Mouse (Mus musculus): Measurements from ENCODE around the gene Cog8. TPM values are rescaled to one million over a fixed set of nuclear protein-coding genes. Genes with fewer than 3 reads are reported as not detected.
"Not testable (repeated sequence)": the region's sequence is repeated elsewhere in the genome, so short reads cannot be mapped to it uniquely, and the experiment has no call there.

Cog8 gene
- polyA plus RNA-seq, 1 experiment: 20.0 TPM

DNA sequence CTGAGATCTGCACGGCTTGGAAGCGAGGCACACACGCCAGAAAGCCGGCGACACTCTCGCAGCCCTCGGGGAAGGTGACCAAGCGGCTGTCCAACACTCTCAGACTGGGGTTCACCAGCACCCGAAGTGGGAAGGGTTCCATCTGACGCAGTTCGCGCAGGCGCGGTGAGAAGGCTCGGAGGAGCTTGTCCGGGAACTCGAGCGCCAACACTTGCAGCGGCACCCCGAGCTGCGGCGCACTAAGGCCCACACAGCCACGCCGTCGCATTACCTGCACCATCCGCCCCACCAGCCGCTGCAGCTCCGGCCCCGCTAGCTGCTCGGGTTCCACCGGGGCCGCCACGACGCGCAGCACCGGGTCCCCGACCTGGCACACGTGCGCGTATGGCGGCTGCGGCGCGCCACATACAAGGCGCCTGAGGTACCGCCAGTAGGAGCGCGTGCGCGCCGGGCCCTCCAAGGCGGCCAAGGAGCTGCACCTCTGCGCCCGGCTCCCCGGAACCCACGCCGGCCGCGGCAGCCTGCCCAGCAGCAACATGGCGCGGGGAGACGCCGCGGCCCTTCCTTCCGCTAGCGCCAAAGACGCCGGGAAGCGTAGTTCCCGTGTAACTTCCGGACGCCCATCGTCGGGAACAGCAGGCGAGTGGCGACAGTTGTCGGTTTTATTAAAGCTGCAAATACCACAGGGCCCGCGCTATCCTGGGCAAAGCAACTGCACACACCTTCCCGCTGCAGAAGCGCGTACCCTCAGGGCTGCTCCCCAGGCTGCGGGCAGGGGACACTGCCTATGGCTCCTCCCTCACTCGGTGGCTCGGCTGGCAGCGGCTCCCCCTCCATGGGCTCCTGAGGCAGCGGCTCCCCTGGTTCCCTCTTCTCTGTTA lies 8.2 kb downstream of the Cog8 start, which contains the start of gene Pdf:
Gene Pdf (minus strand): TSS at position 554 of the 881 bp plus-strand sequence.
- Histone ChIP-seq H3K4me1 (ENCODE audit: control insufficient read depth, insufficient read depth, low read length) (no peaks in the 10 kb centered on the region), H3K36me3 (ENCODE audit: control insufficient read depth, insufficient read depth, low read length, poor library complexity, severe bottlenecking) (peaks cover 62% of the 10 kb centered on the region), H3K27ac (ENCODE audit: insufficient read depth, low read length) (peak within 1 kb of the TSS; percentile 86), H3K9ac (ENCODE audit: low read depth, poor library complexity, severe bottlenecking) (peak within 1 kb of the TSS; percentile 89), H3K4me3 (ENCODE audit: low read depth, low read length) (peak within 1 kb of the TSS; percentile 88), H3K9me3 (replicated peaks; ENCODE audit: control insufficient read depth, insufficient read depth, low read length, poor library complexity, severe bottlenecking) (no peaks in the 10 kb centered on the region), H3K27me3 (ENCODE audit: control insufficient read depth, insufficient read depth, low read length, poor library complexity, severe bottlenecking) (no peaks in the 10 kb centered on the region)
- TF ChIP-seq POLR2A (IDR thresholded peaks at IDR 0.05; ENCODE audit: insufficient read depth, low read length) (no peak), CTCF (IDR thresholded peaks at IDR 0.05; ENCODE audit: low read depth, low read length) (no peak), EP300 (IDR thresholded peaks at IDR 0.05; ENCODE audit: insufficient read depth, low read depth, low read length) (no peak)

DNA sequence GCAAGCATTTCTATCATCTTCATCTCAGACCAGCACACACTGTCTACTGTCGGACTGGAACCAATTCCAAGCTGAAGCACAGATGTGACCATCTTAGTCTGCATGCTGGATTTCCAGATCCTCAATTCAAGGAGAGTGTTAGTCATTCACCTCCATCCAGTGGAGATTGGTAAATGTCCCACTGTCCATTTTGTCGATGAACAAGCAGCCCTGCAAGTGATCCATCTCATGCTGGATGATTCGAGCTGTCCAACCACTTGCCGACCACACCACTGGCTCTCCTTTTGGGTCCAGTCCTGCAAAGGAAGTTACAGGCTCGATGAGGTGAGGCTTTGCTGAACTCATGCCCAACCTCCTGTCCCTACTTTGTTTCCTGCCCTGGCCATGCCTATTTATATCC lies 9.5 kb downstream of the Cog8 start:
- H3K4me3 ChIP-seq (ENCODE audit: low read depth, low read length): no peak overlapping the region
- no peak overlapping the region; the same call in 1 of the 2 replicates for H3K9ac ChIP-seq (ENCODE audit: low read depth, poor library complexity, severe bottlenecking)
- no peaks in the 10 kb centered on the region for H3K27me3 ChIP-seq (ENCODE audit: control insufficient read depth, insufficient read depth, low read length, poor library complexity, severe bottlenecking)
- no peak overlapping the region for H3K27ac ChIP-seq (ENCODE audit: insufficient read depth, low read length)
- peaks cover 51% of the 10 kb centered on the region for H3K36me3 ChIP-seq (ENCODE audit: control insufficient read depth, insufficient read depth, low read length, poor library complexity, severe bottlenecking)
- TF ChIP-seq POLR2A (IDR thresholded peaks at IDR 0.05; ENCODE audit: insufficient read depth, low read length) (no peak), CTCF (IDR thresholded peaks at IDR 0.05; ENCODE audit: low read depth, low read length) (no peak), EP300 (IDR thresholded peaks at IDR 0.05; ENCODE audit: insufficient read depth, low read depth, low read length) (no peak)
- no peaks in the 10 kb centered on the region for H3K9me3 ChIP-seq (replicated peaks; ENCODE audit: control insufficient read depth, insufficient read depth, low read length, poor library complexity, severe bottlenecking)
- H3K4me1 ChIP-seq (ENCODE audit: control insufficient read depth, insufficient read depth, low read length): no peaks in the 10 kb centered on the region

DNA sequence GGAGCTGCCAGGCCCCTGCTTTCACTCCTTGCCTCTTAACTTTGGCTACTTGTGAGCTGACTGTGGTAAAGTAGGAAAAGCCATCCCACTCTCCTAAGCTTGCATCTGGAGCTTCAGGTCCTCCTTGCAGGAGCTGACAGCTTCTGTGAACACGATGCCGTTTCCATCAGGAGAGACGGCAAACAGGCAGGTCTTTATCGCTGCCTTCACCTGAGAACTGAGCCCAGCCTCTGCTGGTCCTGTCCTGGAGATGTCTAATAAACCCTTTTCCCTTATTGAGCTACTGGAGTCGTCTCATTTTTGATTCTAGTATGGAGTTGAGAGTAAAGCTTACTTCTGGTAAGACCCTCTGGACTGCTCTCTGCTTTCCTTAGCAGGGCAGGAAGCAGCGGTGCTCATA lies 11.0 kb downstream of the Cog8 start:
- no peaks in the 10 kb centered on the region for H3K9me3 ChIP-seq (replicated peaks; ENCODE audit: control insufficient read depth, insufficient read depth, low read length, poor library complexity, severe bottlenecking)
- no peaks in the 10 kb centered on the region for H3K4me1 ChIP-seq (ENCODE audit: control insufficient read depth, insufficient read depth, low read length)
- peaks cover 44% of the 10 kb centered on the region for H3K36me3 ChIP-seq (ENCODE audit: control insufficient read depth, insufficient read depth, low read length, poor library complexity, severe bottlenecking)
- no peak for TF ChIP-seq POLR2A (IDR thresholded peaks at IDR 0.05; ENCODE audit: insufficient read depth, low read length)
- TF ChIP-seq CTCF (IDR thresholded peaks at IDR 0.05; ENCODE audit: low read depth, low read length): no peak
- no peak for TF ChIP-seq EP300 (IDR thresholded peaks at IDR 0.05; ENCODE audit: insufficient read depth, low read depth, low read length)
- H3K4me3 ChIP-seq (ENCODE audit: low read depth, low read length): no peak overlapping the region
- H3K27me3 ChIP-seq (ENCODE audit: control insufficient read depth, insufficient read depth, low read length, poor library complexity, severe bottlenecking): no peaks in the 10 kb centered on the region
- no peak overlapping the region for H3K9ac ChIP-seq (ENCODE audit: low read depth, poor library complexity, severe bottlenecking)
- no peak overlapping the region for H3K27ac ChIP-seq (ENCODE audit: insufficient read depth, low read length)

DNA sequence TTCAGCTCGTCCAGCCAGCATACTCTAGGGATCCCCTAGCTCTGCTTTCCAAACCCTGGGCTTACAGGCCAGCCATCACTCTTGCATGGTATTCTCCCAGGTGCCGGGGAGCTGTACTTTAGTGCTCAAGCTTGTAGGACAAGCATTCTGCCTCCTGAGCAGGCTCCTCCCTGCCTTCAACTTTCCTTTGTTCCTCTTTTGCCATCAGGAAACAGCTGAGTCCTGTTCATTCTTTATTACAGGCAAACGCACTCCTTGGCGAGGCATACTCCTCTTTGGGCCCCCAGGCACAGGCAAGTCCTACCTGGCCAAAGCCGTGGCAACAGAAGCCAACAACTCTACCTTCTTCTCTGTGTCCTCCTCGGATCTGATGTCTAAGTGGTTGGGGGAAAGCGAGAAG lies 15.9 kb downstream of the Cog8 start:
- H3K9me3 ChIP-seq (replicated peaks; ENCODE audit: control insufficient read depth, insufficient read depth, low read length, poor library complexity, severe bottlenecking): no peaks in the 10 kb centered on the region
- H3K36me3 ChIP-seq (ENCODE audit: control insufficient read depth, insufficient read depth, low read length, poor library complexity, severe bottlenecking): peaks cover 31% of the 10 kb centered on the region
- H3K4me3 ChIP-seq (ENCODE audit: low read depth, low read length): no peak overlapping the region
- no peaks in the 10 kb centered on the region for H3K27me3 ChIP-seq (ENCODE audit: control insufficient read depth, insufficient read depth, low read length, poor library complexity, severe bottlenecking)
- TF ChIP-seq EP300 (IDR thresholded peaks at IDR 0.05; ENCODE audit: insufficient read depth, low read depth, low read length) (no peak), POLR2A (IDR thresholded peaks at IDR 0.05; ENCODE audit: insufficient read depth, low read length) (no peak), CTCF (IDR thresholded peaks at IDR 0.05; ENCODE audit: low read depth, low read length) (no peak)
- no peak overlapping the region for H3K9ac ChIP-seq (ENCODE audit: low read depth, poor library complexity, severe bottlenecking)
- H3K4me1 ChIP-seq (ENCODE audit: control insufficient read depth, insufficient read depth, low read length): no peaks in the 10 kb centered on the region
- H3K27ac ChIP-seq (ENCODE audit: insufficient read depth, low read length): no peak overlapping the region

DNA sequence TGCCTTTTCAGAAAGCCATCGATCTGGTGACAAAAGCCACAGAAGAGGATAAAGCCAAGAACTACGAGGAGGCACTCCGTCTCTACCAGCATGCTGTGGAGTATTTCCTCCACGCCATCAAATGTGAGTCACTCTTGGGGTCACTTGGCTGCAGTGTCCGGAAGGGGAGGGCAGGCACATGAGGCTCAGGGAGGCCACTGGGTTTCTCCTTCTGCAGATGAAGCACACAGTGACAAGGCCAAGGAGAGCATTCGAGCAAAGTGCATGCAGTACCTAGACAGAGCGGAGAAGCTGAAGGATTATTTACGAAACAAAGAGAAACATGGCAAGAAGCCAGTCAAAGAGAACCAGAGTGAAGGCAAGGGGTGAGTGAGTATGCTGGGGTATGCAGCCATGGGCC lies 19.9 kb downstream of the Cog8 start:
- peaks cover 5% of the 10 kb centered on the region for H3K36me3 ChIP-seq (ENCODE audit: control insufficient read depth, insufficient read depth, low read length, poor library complexity, severe bottlenecking)
- no peak overlapping the region for H3K4me3 ChIP-seq (ENCODE audit: low read depth, low read length)
- no peak for TF ChIP-seq CTCF (IDR thresholded peaks at IDR 0.05; ENCODE audit: low read depth, low read length)
- TF ChIP-seq POLR2A (IDR thresholded peaks at IDR 0.05; ENCODE audit: insufficient read depth, low read length): no peak
- TF ChIP-seq EP300 (IDR thresholded peaks at IDR 0.05; ENCODE audit: insufficient read depth, low read depth, low read length): no peak
- H3K27me3 ChIP-seq (ENCODE audit: control insufficient read depth, insufficient read depth, low read length, poor library complexity, severe bottlenecking): no peaks in the 10 kb centered on the region
- H3K27ac ChIP-seq (ENCODE audit: insufficient read depth, low read length): no peak overlapping the region
- H3K9me3 ChIP-seq (replicated peaks; ENCODE audit: control insufficient read depth, insufficient read depth, low read length, poor library complexity, severe bottlenecking): no peaks in the 10 kb centered on the region
- no peak overlapping the region for H3K9ac ChIP-seq (ENCODE audit: low read depth, poor library complexity, severe bottlenecking)
- H3K4me1 ChIP-seq (ENCODE audit: control insufficient read depth, insufficient read depth, low read length): peaks cover 2% of the 10 kb centered on the region

DNA sequence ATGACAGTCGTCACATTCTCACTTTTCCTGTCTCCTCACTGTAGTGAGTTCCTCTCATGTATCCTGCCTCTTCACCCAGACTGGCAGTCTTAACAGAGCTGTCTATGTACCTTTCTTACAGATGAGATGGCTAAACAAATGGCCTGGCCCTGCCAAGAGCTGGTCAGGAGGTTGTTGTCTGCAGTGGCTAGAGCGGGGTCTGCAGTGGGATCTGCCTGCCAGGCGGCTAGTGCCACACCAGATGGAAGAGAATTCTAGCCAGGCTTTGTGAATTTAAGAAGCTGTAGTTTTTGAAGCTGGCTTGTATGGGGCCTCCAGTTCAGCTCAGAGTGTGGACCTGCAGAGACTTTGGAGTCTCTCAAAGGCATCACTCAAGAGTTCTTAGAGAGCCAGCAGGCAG lies 20.8 kb downstream of the Cog8 start:
- no peak overlapping the region for H3K4me3 ChIP-seq (ENCODE audit: low read depth, low read length)

DNA sequence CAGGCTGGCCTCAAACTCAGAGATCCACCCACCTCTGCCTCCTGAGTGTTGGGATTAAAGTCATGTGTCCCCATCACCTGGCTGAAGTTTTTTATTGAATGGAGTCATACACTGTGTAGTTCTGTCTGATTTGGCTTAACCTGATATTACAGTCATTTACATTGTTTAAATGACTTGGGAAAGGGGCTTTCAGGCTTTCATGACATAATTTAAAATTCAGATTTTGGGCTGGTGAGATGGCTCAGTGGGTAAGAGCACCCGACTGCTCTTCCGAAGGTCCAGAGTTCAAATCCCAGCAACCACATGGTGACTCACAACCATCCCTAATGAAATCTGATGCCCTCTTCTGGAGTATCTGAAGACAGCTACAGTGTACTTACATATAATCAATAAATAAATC lies 22.9 kb downstream of the Cog8 start:
- not testable (repeated sequence) for H3K9me3 ChIP-seq (replicated peaks; ENCODE audit: control insufficient read depth, insufficient read depth, low read length, poor library complexity, severe bottlenecking); H3K4me1 ChIP-seq (ENCODE audit: control insufficient read depth, insufficient read depth, low read length); H3K9ac ChIP-seq (ENCODE audit: low read depth, poor library complexity, severe bottlenecking); H3K27ac ChIP-seq (ENCODE audit: insufficient read depth, low read length); H3K27me3 ChIP-seq (ENCODE audit: control insufficient read depth, insufficient read depth, low read length, poor library complexity, severe bottlenecking); H3K4me3 ChIP-seq (ENCODE audit: low read depth, low read length); H3K36me3 ChIP-seq (ENCODE audit: control insufficient read depth, insufficient read depth, low read length, poor library complexity, severe bottlenecking)

More for the DNA sequence above, 20.8 kb downstream of the Cog8 start:
- H3K9me3 ChIP-seq (replicated peaks; ENCODE audit: control insufficient read depth, insufficient read depth, low read length, poor library complexity, severe bottlenecking): no peaks in the 10 kb centered on the region
- H3K27ac ChIP-seq (ENCODE audit: insufficient read depth, low read length): no peak overlapping the region
- H3K36me3 ChIP-seq (ENCODE audit: control insufficient read depth, insufficient read depth, low read length, poor library complexity, severe bottlenecking): peaks cover 4% of the 10 kb centered on the region
- TF ChIP-seq EP300 (IDR thresholded peaks at IDR 0.05; ENCODE audit: insufficient read depth, low read depth, low read length) (no peak), CTCF (IDR thresholded peaks at IDR 0.05; ENCODE audit: low read depth, low read length) (no peak), POLR2A (IDR thresholded peaks at IDR 0.05; ENCODE audit: insufficient read depth, low read length) (no peak)
- H3K4me1 ChIP-seq (ENCODE audit: control insufficient read depth, insufficient read depth, low read length): peaks cover 2% of the 10 kb centered on the region
- H3K9ac ChIP-seq (ENCODE audit: low read depth, poor library complexity, severe bottlenecking): no peak overlapping the region
- H3K27me3 ChIP-seq (ENCODE audit: control insufficient read depth, insufficient read depth, low read length, poor library complexity, severe bottlenecking): no peaks in the 10 kb centered on the region
